Mouse (Mus musculus) forelimb bud, embryonic 11.5 days (tissue): ENCODE data around the gene Cd46.

Source experiments
- DNase-seq: peaks from one replicate; pipeline ENCODE4 v3.0.0-alpha.2; 2012; ENCODE audit warnings: low read depth, low spot score

Cd46 gene

GRCm38 (mm10) chr1:195092220-195092720 lies at the start of gene Cd46:
Gene Cd46 (minus strand): TSS chr1:195092249.
- peak; percentile 69 for DNase-seq

- no peak for DNase-seq
Observed at GRCm38 (mm10) chr1:195132070-195132469, 40.0 kb upstream of the Cd46 start.

- DNase-seq, result no peak
Observed at GRCm38 (mm10) chr1:195131675-195132015, 39.6 kb upstream of the Cd46 start.

- DNase-seq, result peak; percentile 82
Observed at GRCm38 (mm10) chr1:195130953-195131674, 39.1 kb upstream of the Cd46 start, which contains the start of gene Cr1l. Gene Cr1l (minus strand): TSS chr1:195131586.

- peak; percentile 5 for DNase-seq
Observed at GRCm38 (mm10) chr1:195130479-195130878, 38.4 kb upstream of the Cd46 start.

GRCm38 (mm10) chr1:195129867-195130266 lies 37.8 kb upstream of the Cd46 start:
- no peak for DNase-seq

- no peak for DNase-seq
Observed at GRCm38 (mm10) chr1:195114414-195114813, 22.4 kb upstream of the Cd46 start.

- no peak for DNase-seq
Observed at GRCm38 (mm10) chr1:195113621-195114020, 21.6 kb upstream of the Cd46 start.

- DNase-seq, result no peak
Observed at GRCm38 (mm10) chr1:195100693-195101092, 8.6 kb upstream of the Cd46 start.

- no peak for DNase-seq
Observed at GRCm38 (mm10) chr1:195098004-195098403, 6.0 kb upstream of the Cd46 start.

- DNase-seq, result no peak
Observed at GRCm38 (mm10) chr1:195091699-195092219, 290 bp downstream of the Cd46 start.

- DNase-seq, result no peak
Observed at GRCm38 (mm10) chr1:195082142-195082541, 9.9 kb downstream of the Cd46 start.

- peak; percentile 27 for DNase-seq
Observed at GRCm38 (mm10) chr1:195040437-195040836, 51.6 kb downstream of the Cd46 start.

- DNase-seq, result no peak
Observed at GRCm38 (mm10) chr1:195038386-195038785, 53.7 kb downstream of the Cd46 start.

GRCm38 (mm10) chr1:195037985-195038384 lies 54.1 kb downstream of the Cd46 start:
- DNase-seq, result no peak

- DNase-seq, result no peak
Observed at GRCm38 (mm10) chr1:195037483-195037882, 54.6 kb downstream of the Cd46 start.

GRCm38 (mm10) chr1:195033941-195034340 lies 58.1 kb downstream of the Cd46 start:
- peak; percentile 10 for DNase-seq

GRCm38 (mm10) chr1:195032738-195033137 lies 59.3 kb downstream of the Cd46 start:
- no peak for DNase-seq

- no peak for DNase-seq
Observed at GRCm38 (mm10) chr1:195031786-195032185, 60.3 kb downstream of the Cd46 start.

- no peak for DNase-seq
Observed at GRCm38 (mm10) chr1:195027507-195027906, 64.5 kb downstream of the Cd46 start.

GRCm38 (mm10) chr1:195023848-195024247 lies 68.2 kb downstream of the Cd46 start:
- no peak for DNase-seq

- no peak for DNase-seq
Observed at GRCm38 (mm10) chr1:195021831-195022230, 70.2 kb downstream of the Cd46 start.

- DNase-seq, result no peak
Observed at GRCm38 (mm10) chr1:195019062-195019600, 72.9 kb downstream of the Cd46 start.
